Mouse (Mus musculus) T-cell, adult 66 days (primary cell): Measurements from ENCODE around the gene P4htm. TPM values are rescaled to one million over a fixed set of nuclear protein-coding genes. Genes with fewer than 3 reads are reported as not detected.

Source experiments
- total RNA-seq, 2 experiments: library from RNA; stranded (reverse); gene quantifications; 3 replicates in 1 of 2; 4 replicates in 1 of 2; pipeline ENCODE4 v1.2.4; 2023

P4htm gene
- 10 to 100 TPM; 10.0 to 10.5 TPM for total RNA-seq

GRCm38 (mm10) chr9:108596998-108597764 lies at the start of gene P4htm:
Gene P4htm (minus strand): TSS chr9:108597667.

DNA sequence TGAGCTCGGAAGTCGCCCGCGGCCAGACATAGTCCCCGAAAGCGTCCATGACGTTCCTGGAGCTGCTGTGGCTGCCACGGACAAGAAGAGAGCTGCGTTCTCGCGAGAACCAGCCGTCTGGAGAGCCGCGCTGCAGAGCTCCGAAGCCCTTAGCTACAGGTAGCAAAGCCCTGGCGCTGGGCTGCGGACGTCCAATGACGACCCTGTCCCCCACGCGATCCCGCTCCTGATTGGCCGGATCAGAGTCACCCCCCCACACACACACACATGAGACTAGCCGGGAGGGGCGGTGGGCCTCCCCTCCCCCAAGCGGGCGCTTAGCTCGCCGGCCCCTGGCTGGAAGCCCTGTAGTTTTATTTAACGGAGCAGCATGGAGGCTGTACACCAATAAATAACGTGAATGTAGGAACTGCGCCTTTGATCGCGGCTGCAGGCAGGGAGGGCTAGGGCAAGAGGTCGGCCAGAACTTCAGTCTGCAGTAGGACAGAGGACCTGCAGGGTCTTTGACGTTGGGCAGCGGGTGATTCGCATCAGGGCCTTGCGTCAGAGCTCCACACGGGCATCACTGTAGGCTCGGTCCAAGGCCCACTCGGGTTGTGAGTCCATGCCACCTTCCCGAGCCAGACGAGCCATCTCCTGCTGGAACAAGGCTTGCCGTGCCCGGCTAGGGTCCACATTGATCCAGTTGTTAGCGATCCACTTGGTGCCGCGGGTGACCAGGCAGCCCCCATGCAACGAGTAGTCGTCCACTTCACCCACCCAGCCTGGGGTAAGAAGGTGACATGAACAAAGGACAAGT lies 18.7 kb downstream of the P4htm start, which contains the start of gene Wdr6:
TSS of gene Wdr6 (minus strand) at position 195 of the 799 bp plus-strand sequence.

GRCm38 (mm10) chr9:108569381-108570206 lies 27.9 kb downstream of the P4htm start, which contains the start of gene Dalrd3:
Gene Dalrd3 (plus strand): TSS chr9:108569886.

GRCm38 (mm10) chr9:108566815-108567776 lies 30.4 kb downstream of the P4htm start, which contains the start of gene Ndufaf3:
Gene Ndufaf3 (minus strand): TSS chr9:108567434.

DNA sequence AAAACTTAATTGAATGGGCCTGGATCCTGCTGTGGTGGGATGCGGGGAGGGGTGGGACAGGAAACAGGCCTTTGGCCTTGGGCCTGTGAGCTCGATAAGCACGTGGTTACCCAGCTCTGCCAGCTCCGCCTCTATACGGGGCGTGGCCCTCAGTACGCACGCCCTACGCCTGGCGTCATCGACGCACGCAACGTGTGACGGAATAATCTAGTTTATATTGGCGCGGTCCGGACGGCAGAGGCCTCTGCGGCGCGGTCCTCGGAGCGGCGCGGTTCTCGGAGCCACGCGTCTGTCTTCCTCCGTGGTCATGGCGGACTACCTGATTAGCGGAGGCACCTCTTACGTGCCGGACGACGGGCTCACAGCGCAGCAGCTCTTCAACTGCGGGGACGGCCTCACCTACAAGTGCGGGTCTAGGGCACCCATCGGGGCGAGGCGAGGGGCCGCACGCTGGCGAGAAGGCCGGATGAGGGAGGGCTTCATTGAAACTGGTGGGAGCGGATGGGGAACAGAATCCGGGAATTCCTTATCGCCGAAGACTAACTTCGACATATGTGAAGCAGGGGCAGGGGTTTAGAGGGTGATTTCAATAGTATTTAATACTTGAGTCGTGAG lies 37.1 kb downstream of the P4htm start, which contains the start of gene Impdh2:
TSS of gene Impdh2 (plus strand) at position 60 of the 615 bp plus-strand sequence.

Other genes starting within 250 kb of the P4htm start
- gene Usp4, start 249.8 kb downstream of the P4htm start, total RNA-seq, result 100 to 1,000 TPM; 154 to 155 TPM
- gene 1700102P08Rik, start 204.9 kb downstream of the P4htm start, total RNA-seq, result 10 to 100 TPM in 1 of 2 experiments, 1 to 10 TPM in 1; 7.6 to 10.3 TPM
- gene Ccdc36, start 169.2 kb downstream of the P4htm start, total RNA-seq, result under 1 TPM in 1 of 2 experiments, not detected in 1; 0.18 TPM
- not detected for gene BC048562, start 161.2 kb downstream of the P4htm start, total RNA-seq
- 10 to 100 TPM; 37.6 to 40.0 TPM for gene Ccdc71, start 137.1 kb downstream of the P4htm start, total RNA-seq
- 1 to 10 TPM; 4.3 to 5.6 TPM for gene Klhdc8b, start 136.1 kb downstream of the P4htm start, total RNA-seq
- gene Lamb2, start 117.9 kb downstream of the P4htm start, total RNA-seq, result under 1 TPM in 1 of 2 experiments, not detected in 1; 0.30 TPM
- 100 to 1,000 TPM; 288 to 319 TPM for gene Usp19, start 107.1 kb downstream of the P4htm start, total RNA-seq
- gene Qars, start 90.0 kb downstream of the P4htm start, total RNA-seq, result 100 to 1,000 TPM; 207 to 272 TPM
- 100 to 1,000 TPM; 216 to 233 TPM for gene Qrich1, start 80.9 kb downstream of the P4htm start, total RNA-seq
- 100 to 1,000 TPM; 181 to 194 TPM for gene Impdh2, start 37.4 kb downstream of the P4htm start, total RNA-seq
- gene Ndufaf3, start 30.2 kb downstream of the P4htm start, total RNA-seq, result 10 to 100 TPM; 25.9 to 27.1 TPM
- 10 to 100 TPM; 54.9 to 68.4 TPM for gene Dalrd3, start 27.8 kb downstream of the P4htm start, total RNA-seq
- gene Wdr6, start 18.9 kb downstream of the P4htm start, total RNA-seq, result 10 to 100 TPM; 30.1 to 33.2 TPM
- gene Arih2, start 51.7 kb upstream of the P4htm start, total RNA-seq, result 100 to 1,000 TPM; 128 TPM
- 10 to 100 TPM; 19.4 to 24.9 TPM for gene Slc25a20, start 64.4 kb upstream of the P4htm start, total RNA-seq
- gene Prkar2a, start 91.6 kb upstream of the P4htm start, total RNA-seq, result 10 to 100 TPM; 12.4 to 14.4 TPM
- gene Ip6k2, start 186.1 kb upstream of the P4htm start, total RNA-seq, result 10 to 100 TPM; 72.5 to 85.3 TPM
- 10 to 100 TPM; 12.6 to 12.7 TPM for gene Nckipsd, start 210.7 kb upstream of the P4htm start, total RNA-seq
- under 1 TPM in 1 of 2 experiments, not detected in 1; 0.06 TPM for gene Celsr3, start 228.7 kb upstream of the P4htm start, total RNA-seq